Mouse (Mus musculus) splenic B cell, adult 2 months (primary cell): Measurements from ENCODE around the gene Rbbp7.
A peak's percentile ranks its signal among the peaks of the same experiment; 100 is the strongest.

Source experiments
- DNase-seq: peaks from one replicate; pipeline ENCODE4 v3.0.0-alpha.2; 2011; ENCODE audit warnings: low read depth, low spot score
- H3K27me3 ChIP-seq: 2 replicates; pipeline ENCODE4 v1.6.1; 2012; ENCODE audit warnings: mild to moderate bottlenecking, low read length, moderate library complexity, mixed read lengths; ENCODE audit not compliant: control insufficient read depth, poor library complexity, insufficient read depth, severe bottlenecking
- H3K36me3 ChIP-seq: 2 replicates; pipeline ENCODE4 v1.6.1; 2012; ENCODE audit warnings: mild to moderate bottlenecking, low read length, moderate library complexity, mixed read lengths; ENCODE audit not compliant: control insufficient read depth, poor library complexity, insufficient read depth, severe bottlenecking

The Rbbp7 gene

GRCm38 (mm10) chrX:162760115-162760942, at the start of gene Rbbp7:
Gene Rbbp7 (plus strand): TSS chrX:162760402.
- DNase-seq = peak; percentile 95
- Histone ChIP-seq H3K36me3 (no peaks in the 10 kb centered on the region), H3K27me3 (no peaks in the 10 kb centered on the region)

- H3K27me3 ChIP-seq = no peaks in the 10 kb centered on the region
- peak; percentile 70 for DNase-seq
- no peaks in the 10 kb centered on the region for H3K36me3 ChIP-seq
Observed at GRCm38 (mm10) chrX:162717837-162718236, 42.4 kb upstream of the Rbbp7 start.

GRCm38 (mm10) chrX:162719615-162720014, 40.6 kb upstream of the Rbbp7 start:
- no peaks in the 10 kb centered on the region for H3K36me3 ChIP-seq
- DNase-seq = peak; percentile 71

GRCm38 (mm10) chrX:162727367-162727777, 32.8 kb upstream of the Rbbp7 start:
- no peak for DNase-seq
- Histone ChIP-seq H3K27me3 (no peaks in the 10 kb centered on the region), H3K36me3 (no peaks in the 10 kb centered on the region)

More at GRCm38 (mm10) chrX:162719615-162720014, 40.6 kb upstream of the Rbbp7 start:
- no peaks in the 10 kb centered on the region for H3K27me3 ChIP-seq

GRCm38 (mm10) chrX:162727795-162728194, 32.4 kb upstream of the Rbbp7 start:
- DNase-seq = no peak
- Histone ChIP-seq H3K36me3 (no peaks in the 10 kb centered on the region), H3K27me3 (no peaks in the 10 kb centered on the region)

GRCm38 (mm10) chrX:162728228-162728627, 32.0 kb upstream of the Rbbp7 start:
- Histone ChIP-seq H3K36me3 (no peaks in the 10 kb centered on the region), H3K27me3 (no peaks in the 10 kb centered on the region)
- no peak for DNase-seq

- H3K36me3 ChIP-seq = no peaks in the 10 kb centered on the region
- H3K27me3 ChIP-seq = no peaks in the 10 kb centered on the region
- no peak for DNase-seq
Observed at GRCm38 (mm10) chrX:162730031-162730430, 30.2 kb upstream of the Rbbp7 start.

- peak; percentile 59 for DNase-seq
- H3K27me3 ChIP-seq = no peaks in the 10 kb centered on the region
- no peaks in the 10 kb centered on the region for H3K36me3 ChIP-seq
Observed at GRCm38 (mm10) chrX:162734997-162735929, 24.9 kb upstream of the Rbbp7 start.

- H3K36me3 ChIP-seq = no peaks in the 10 kb centered on the region
- no peak for DNase-seq
- no peaks in the 10 kb centered on the region for H3K27me3 ChIP-seq
Observed at GRCm38 (mm10) chrX:162736140-162736659, 24.0 kb upstream of the Rbbp7 start.

GRCm38 (mm10) chrX:162748696-162749420, 11.3 kb upstream of the Rbbp7 start:
- Histone ChIP-seq H3K36me3 (no peaks in the 10 kb centered on the region), H3K27me3 (no peaks in the 10 kb centered on the region)
- DNase-seq = no peak

GRCm38 (mm10) chrX:162752418-162752817, 7.8 kb upstream of the Rbbp7 start:
- Histone ChIP-seq H3K27me3 (no peaks in the 10 kb centered on the region), H3K36me3 (no peaks in the 10 kb centered on the region)
- DNase-seq = no peak

GRCm38 (mm10) chrX:162754314-162754713, 5.9 kb upstream of the Rbbp7 start:
- Histone ChIP-seq H3K27me3 (no peaks in the 10 kb centered on the region), H3K36me3 (no peaks in the 10 kb centered on the region)
- no peak for DNase-seq

- Histone ChIP-seq H3K27me3 (no peaks in the 10 kb centered on the region), H3K36me3 (no peaks in the 10 kb centered on the region)
- DNase-seq = no peak
Observed at GRCm38 (mm10) chrX:162756058-162756457, 4.1 kb upstream of the Rbbp7 start.
